Mouse (Mus musculus) forebrain, embryonic 16.5 days (tissue): Measurements from ENCODE around the gene Ube2ql1. TPM values are rescaled to one million over a fixed set of nuclear protein-coding genes. Genes with fewer than 3 reads are reported as not detected.

Experiments used
- ATAC-seq: fragments of 200-750 bp; cut with Nextera tagmentation; 2 replicates; pipeline ENCODE4 v1.8.0; 2017; ENCODE audit warnings: mild to moderate bottlenecking, moderate library complexity
- H3K27ac ChIP-seq: fragments of 300-500 bp; sonication (generic); 2 replicates; pipeline ENCODE4 v1.5.1; 2014; ENCODE audit warnings: low read length, control low read depth
- H3K27me3 ChIP-seq: fragments of 300-500 bp; sonication (generic); replicated peaks from 2 replicates; pipeline ENCODE4 v1.6.1; 2014; ENCODE audit warnings: low read length; ENCODE audit not compliant: control insufficient read depth, insufficient read depth
- H3K36me3 ChIP-seq: fragments of 300-500 bp; sonication (generic); 2 replicates; pipeline ENCODE4 v1.6.1; 2014; ENCODE audit not compliant: control insufficient read depth, insufficient read depth
- H3K4me1 ChIP-seq: fragments of 300-500 bp; sonication (generic); replicated peaks from 2 replicates; pipeline ENCODE4 v1.6.1; 2014; ENCODE audit warnings: low read length; ENCODE audit not compliant: control insufficient read depth, insufficient read depth
- H3K4me2 ChIP-seq: fragments of 300-500 bp; sonication (generic); 2 replicates; pipeline ENCODE4 v1.6.1; 2014; ENCODE audit warnings: mild to moderate bottlenecking, low read length, control low read depth
- H3K4me3 ChIP-seq: fragments of 300-500 bp; sonication (generic); replicated peaks from 2 replicates; pipeline ENCODE4 v1.5.1; 2014; ENCODE audit warnings: mild to moderate bottlenecking, low read length, control low read depth
- H3K9ac ChIP-seq: fragments of 300-500 bp; sonication (generic); replicated peaks from 2 replicates; pipeline ENCODE4 v1.6.1; 2014; ENCODE audit warnings: low read depth, low read length, control low read depth
- H3K9me3 ChIP-seq: fragments of 300-500 bp; sonication (generic); 2 replicates; pipeline ENCODE4 v1.6.1; 2016; ENCODE audit warnings: low read length; ENCODE audit not compliant: control insufficient read depth
- WGBS: fragments of 180-500 bp; shearing (Covaris S2); extraction: QIAGEN DNeasy Blood & Tissue Kit; methylation state at CpG from one replicate; pipeline ENCODE4 v1.1.7; 2014; 5-methylcytosine and 5-hydroxymethylcytosine counted together
- polyA plus RNA-seq: library from polyadenylated mRNA; unstranded; fragments of >200 nt; fragmentation: Nextera tagmentation; extraction: Ambion mirVana; gene quantifications from 2 replicates; pipeline ENCODE4 v1.2.1, GENCODE M21; 2015

The Ube2ql1 gene
- polyA plus RNA-seq: 26.4 and 32.4 TPM in 2 replicates

DNA sequence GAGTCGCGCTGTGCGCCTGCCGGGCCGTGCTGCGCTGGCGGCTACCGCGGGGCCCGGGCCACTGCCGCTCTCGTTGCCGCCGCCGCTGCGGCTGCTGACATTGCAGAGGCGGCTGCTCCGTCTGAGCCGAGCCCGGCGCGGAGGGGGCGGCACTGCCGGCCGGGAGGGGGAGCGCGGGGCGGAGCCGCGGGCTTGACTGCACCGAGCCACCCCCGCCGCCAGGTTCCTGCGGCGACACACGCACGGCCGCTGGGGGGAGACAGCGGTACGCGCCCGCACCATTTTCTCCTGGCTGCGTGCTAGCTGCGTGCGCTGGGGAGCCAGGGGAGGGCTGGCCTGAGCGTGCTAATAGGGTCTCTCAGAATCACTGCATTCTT is at the start of gene Ube2ql1:
Gene Ube2ql1, minus strand, starts transcription at position 131 of the 377 bp plus-strand sequence.
- Histone ChIP-seq H3K27me3 (no peaks in the 10 kb centered on the region), H3K36me3 (no peaks in the 10 kb centered on the region), H3K9ac (peak within 1 kb of the TSS; percentile 96), H3K4me2 (peak within 1 kb of the TSS; percentile 69), H3K4me3 (peak within 1 kb of the TSS; percentile 78), H3K4me1 (peaks cover 37% of the 10 kb centered on the region), H3K9me3 (no peaks in the 10 kb centered on the region), H3K27ac (peak within 1 kb of the TSS; percentile 94)
- under 1% methylated on average over 46 of the region's 46 CpGs for WGBS
- peak; percentile 97 for ATAC-seq

DNA sequence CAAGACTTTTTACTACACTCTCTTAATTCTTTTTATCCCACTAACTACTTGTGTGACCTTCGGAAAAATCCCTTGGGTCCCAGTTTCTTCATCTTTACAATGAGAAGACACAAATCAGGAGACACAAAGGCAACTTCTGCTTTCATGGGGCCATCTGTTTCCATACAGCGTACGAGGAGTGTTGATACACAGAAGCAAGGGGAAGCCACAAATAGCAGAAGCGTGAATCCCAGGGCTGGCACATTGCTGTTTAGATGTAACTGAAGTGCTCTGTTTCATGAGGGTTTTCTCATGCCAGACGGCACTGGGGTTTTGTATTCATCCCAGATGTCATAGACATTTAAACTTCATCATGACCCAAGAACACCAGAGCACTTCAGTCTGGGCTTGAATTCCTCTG is 49.0 kb upstream of the Ube2ql1 start:
- H3K36me3 ChIP-seq: no peaks in the 10 kb centered on the region
- no peak overlapping the region for H3K9ac ChIP-seq
- H3K27ac ChIP-seq: no peak overlapping the region
- H3K4me3 ChIP-seq: no peak overlapping the region
- WGBS: 77% methylated on average over 5 of the region's 5 CpGs
- peaks cover 14% of the 10 kb centered on the region for H3K4me1 ChIP-seq
- no peak for ATAC-seq
- no peaks in the 10 kb centered on the region for H3K27me3 ChIP-seq
- no peaks in the 10 kb centered on the region for H3K9me3 ChIP-seq
- no peak overlapping the region for H3K4me2 ChIP-seq

GRCm38 (mm10) chr13:69778221-69778620 is 38.5 kb upstream of the Ube2ql1 start:
- Histone ChIP-seq H3K9ac (no peak overlapping the region), H3K9me3 (no peaks in the 10 kb centered on the region), H3K4me3 (no peak overlapping the region), H3K4me2 (no peak overlapping the region), H3K27ac (no peak overlapping the region), H3K36me3 (no peaks in the 10 kb centered on the region), H3K4me1 (no peaks in the 10 kb centered on the region), H3K27me3 (no peaks in the 10 kb centered on the region)
- no peak for ATAC-seq
- 91% methylated on average over 19 of the region's 19 CpGs for WGBS

DNA sequence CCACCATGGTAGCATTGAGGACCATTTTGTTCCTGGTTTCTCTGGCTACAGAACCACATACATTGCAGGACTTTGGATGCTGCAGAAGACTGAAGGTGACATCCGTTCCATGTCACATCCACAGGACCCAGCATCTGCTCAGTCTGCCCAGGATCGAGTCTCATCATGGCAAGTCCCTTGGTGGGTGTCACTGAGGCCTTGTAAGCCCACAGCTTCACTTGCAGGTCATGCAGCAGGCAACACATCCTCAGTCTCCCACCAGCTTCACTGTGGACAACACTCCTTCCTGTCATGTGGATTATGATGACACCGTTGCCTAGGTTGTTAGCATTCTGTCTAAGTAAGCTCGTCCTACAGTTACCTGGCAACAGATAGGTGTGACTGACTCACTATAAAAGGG is 32.7 kb upstream of the Ube2ql1 start:
- H3K9me3 ChIP-seq: no peaks in the 10 kb centered on the region
- H3K4me1 ChIP-seq: peaks cover 6% of the 10 kb centered on the region; the same call in 1 of the 2 replicates
- H3K27me3 ChIP-seq: no peaks in the 10 kb centered on the region
- H3K4me2 ChIP-seq: no peak overlapping the region
- H3K27ac ChIP-seq: no peak overlapping the region
- H3K4me3 ChIP-seq: no peak overlapping the region
- no peak for ATAC-seq
- WGBS: 86% methylated on average over 4 of the region's 4 CpGs
- no peaks in the 10 kb centered on the region for H3K36me3 ChIP-seq
- H3K9ac ChIP-seq: no peak overlapping the region

DNA sequence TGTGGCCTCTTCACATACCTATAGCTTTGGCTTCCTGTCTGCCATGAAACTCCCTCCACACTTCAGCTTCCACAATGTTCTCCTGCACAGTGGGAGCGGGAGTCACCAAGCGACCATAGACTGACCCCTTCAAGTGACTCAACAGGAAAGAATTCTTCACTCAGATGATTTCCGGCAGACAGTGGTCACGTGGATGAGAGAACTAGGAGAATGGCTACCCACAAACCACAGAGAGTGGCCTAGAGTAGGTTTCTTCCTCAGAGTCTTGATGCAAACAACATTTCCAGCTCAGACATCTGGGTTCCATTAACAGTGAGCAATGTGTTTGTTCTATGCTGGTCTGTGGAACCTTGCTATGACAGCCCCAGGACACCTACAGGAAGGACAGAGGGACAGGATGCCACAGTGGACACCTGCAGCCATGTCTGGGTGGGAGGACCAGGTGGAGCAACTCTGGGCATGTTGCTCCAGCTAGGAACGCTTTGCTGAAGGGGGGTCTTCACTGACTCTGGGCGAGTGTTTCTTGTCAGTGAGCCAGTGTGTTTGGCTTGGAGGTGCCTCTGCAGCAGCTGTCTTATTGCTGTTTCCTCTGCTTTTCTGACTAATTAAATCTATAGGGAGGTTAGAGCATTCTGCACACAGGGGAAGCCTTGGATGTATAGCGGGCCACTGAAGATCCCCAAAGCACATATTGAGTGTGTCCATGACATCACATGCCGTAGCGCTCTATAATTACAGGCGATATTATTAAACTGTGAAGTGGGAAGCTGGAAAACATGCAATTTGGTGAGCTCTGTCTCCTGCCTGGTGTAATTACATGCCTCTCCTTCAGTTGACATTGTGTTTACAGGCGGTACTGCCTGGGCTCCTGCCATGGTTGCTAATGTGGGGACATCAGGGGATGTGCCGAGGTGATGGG is 31.1 kb upstream of the Ube2ql1 start:
- Histone ChIP-seq H3K4me2 (no peak overlapping the region), H3K4me3 (no peak overlapping the region), H3K27ac (no peak overlapping the region; the same call in 1 of the 2 replicates), H3K27me3 (no peaks in the 10 kb centered on the region), H3K9ac (no peak overlapping the region), H3K36me3 (no peaks in the 10 kb centered on the region), H3K4me1 (peaks cover 6% of the 10 kb centered on the region; the same call in 1 of the 2 replicates), H3K9me3 (no peaks in the 10 kb centered on the region)
- peak; percentile 80 for ATAC-seq
- 65% methylated on average over 12 of the region's 12 CpGs for WGBS

DNA sequence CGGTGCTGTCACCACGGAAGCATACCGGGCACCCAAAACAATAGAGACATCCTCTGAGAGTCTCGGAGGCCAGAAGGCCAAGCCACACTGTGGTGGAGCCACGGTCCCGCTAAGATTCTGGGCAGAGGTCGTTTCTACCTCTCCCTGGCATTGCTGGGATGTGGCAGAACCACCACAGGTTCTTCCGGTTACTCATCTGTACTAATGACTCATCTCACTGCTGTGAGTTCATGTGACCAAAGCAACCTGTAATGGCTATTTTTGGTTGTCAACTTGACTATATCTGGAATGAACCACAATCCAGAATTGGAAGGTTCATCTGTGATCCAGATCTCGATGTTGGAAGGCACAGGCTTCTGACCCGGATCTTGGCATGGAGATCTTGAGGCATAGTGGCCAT is 28.5 kb upstream of the Ube2ql1 start:
- H3K27ac ChIP-seq: no peak overlapping the region
- no peaks in the 10 kb centered on the region for H3K36me3 ChIP-seq
- no peak for ATAC-seq
- peaks cover 6% of the 10 kb centered on the region; the same call in 1 of the 2 replicates for H3K4me1 ChIP-seq
- no peaks in the 10 kb centered on the region for H3K27me3 ChIP-seq
- no peak overlapping the region for H3K4me3 ChIP-seq
- WGBS: 90% methylated on average over 10 of the region's 10 CpGs
- H3K9ac ChIP-seq: no peak overlapping the region
- H3K4me2 ChIP-seq: no peak overlapping the region
- no peaks in the 10 kb centered on the region for H3K9me3 ChIP-seq

- H3K27me3 ChIP-seq: no peaks in the 10 kb centered on the region
- no peak for ATAC-seq
- H3K27ac ChIP-seq: no peak overlapping the region
- no peaks in the 10 kb centered on the region for H3K9me3 ChIP-seq
- no peak overlapping the region for H3K9ac ChIP-seq
- no peak overlapping the region for H3K4me2 ChIP-seq
- peaks cover 15% of the 10 kb centered on the region for H3K4me1 ChIP-seq
- 45% methylated on average over 9 of the region's 9 CpGs for WGBS
- no peaks in the 10 kb centered on the region for H3K36me3 ChIP-seq
- H3K4me3 ChIP-seq: no peak overlapping the region
Observed at GRCm38 (mm10) chr13:69764646-69765045, 25.0 kb upstream of the Ube2ql1 start.

DNA sequence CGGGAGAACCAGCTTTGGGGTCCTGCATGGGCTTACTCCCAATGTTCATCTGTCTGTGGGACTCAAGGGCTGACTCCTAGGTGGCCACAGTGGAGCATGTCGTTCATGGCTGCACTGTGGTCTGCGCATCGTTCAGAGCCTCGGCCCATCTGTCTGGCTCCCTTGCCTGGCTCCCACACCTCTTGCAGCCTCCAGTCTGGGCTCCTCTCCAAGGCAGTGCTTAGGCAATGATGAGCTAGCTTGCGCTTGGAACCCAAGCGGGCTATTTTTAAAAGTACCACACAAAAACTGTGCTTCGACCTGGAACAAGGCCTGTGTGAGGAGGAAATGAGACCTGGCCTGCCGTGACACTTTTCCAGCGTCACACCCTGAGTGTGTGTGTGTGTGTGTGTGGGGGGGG is 21.7 kb upstream of the Ube2ql1 start:
- no peaks in the 10 kb centered on the region for H3K36me3 ChIP-seq

GRCm38 (mm10) chr13:69758979-69759378 is 19.3 kb upstream of the Ube2ql1 start:
- no peak overlapping the region for H3K4me3 ChIP-seq
- H3K9ac ChIP-seq: no peak overlapping the region
- peaks cover 22% of the 10 kb centered on the region for H3K4me1 ChIP-seq
- H3K9me3 ChIP-seq: no peaks in the 10 kb centered on the region
- H3K36me3 ChIP-seq: no peaks in the 10 kb centered on the region
- no peak overlapping the region for H3K4me2 ChIP-seq
- 49% methylated on average over 6 of the region's 6 CpGs for WGBS
- peak overlapping the region; percentile 69 for H3K27ac ChIP-seq
- no peaks in the 10 kb centered on the region for H3K27me3 ChIP-seq
- peak; percentile 89 for ATAC-seq

More for the DNA sequence above, 21.7 kb upstream of the Ube2ql1 start:
- H3K4me3 ChIP-seq: no peak overlapping the region
- 51% methylated on average over 10 of the region's 10 CpGs for WGBS
- no peak overlapping the region for H3K4me2 ChIP-seq
- no peaks in the 10 kb centered on the region for H3K27me3 ChIP-seq
- no peak overlapping the region for H3K9ac ChIP-seq
- peak; percentile 82 for ATAC-seq
- H3K4me1 ChIP-seq: peaks cover 22% of the 10 kb centered on the region
- peak overlapping the region; percentile 71 for H3K27ac ChIP-seq
- no peaks in the 10 kb centered on the region for H3K9me3 ChIP-seq
